Mouse (Mus musculus): ENCODE data around the gene Prss23. TPM values are rescaled to one million over a fixed set of nuclear protein-coding genes. Genes with fewer than 3 reads are reported as not detected.

Prss23 gene
- total and polyA plus RNA-seq, 2 experiments = 5.5 to 6.0 TPM

GRCm38 (mm10) chr7:89559633-89560032, 32.6 kb upstream of the Prss23 start:
- H3K4me1 ChIP-seq (ENCODE audit: control insufficient read depth, insufficient read depth, low read length) = peaks cover 3% of the 10 kb centered on the region; the same call in 1 of the 2 replicates
- H3K4me3 ChIP-seq (ENCODE audit: insufficient read depth, low read depth, low read length) = no peak overlapping the region
- no peak overlapping the region for H3K27ac ChIP-seq (replicated peaks; ENCODE audit: insufficient read depth, low read depth, low read length)
- no peaks in the 10 kb centered on the region for H3K79me2 ChIP-seq (ENCODE audit: control insufficient read depth, insufficient read depth, low read length)
- WGBS = 69% methylated on average over 4 of the region's 4 CpGs
- peaks cover 11% of the 10 kb centered on the region; the same call in 1 of the 2 replicates for H3K27me3 ChIP-seq (ENCODE audit: control insufficient read depth, insufficient read depth, low read length)
- no peak overlapping the region for H3K9ac ChIP-seq (ENCODE audit: low read depth, low read length)
- no peaks in the 10 kb centered on the region for H3K36me3 ChIP-seq (ENCODE audit: control insufficient read depth, insufficient read depth, low read length)
- TF ChIP-seq POLR2A (IDR thresholded peaks at IDR 0.05; ENCODE audit: extremely low read depth, insufficient read depth, low read length) (no peak), CTCF (IDR thresholded peaks at IDR 0.05; ENCODE audit: low read depth, low read length) (no peak)
- no peak for DNase-seq (ENCODE audit: extremely low read depth, low read depth, low spot score)

- Histone ChIP-seq H3K27me3 (ENCODE audit: control insufficient read depth, insufficient read depth, low read length) (peaks cover 9% of the 10 kb centered on the region; the same call in 1 of the 2 replicates), H3K79me2 (ENCODE audit: control insufficient read depth, insufficient read depth, low read length) (no peaks in the 10 kb centered on the region), H3K27ac (replicated peaks; ENCODE audit: insufficient read depth, low read depth, low read length) (no peak overlapping the region), H3K36me3 (ENCODE audit: control insufficient read depth, insufficient read depth, low read length) (no peaks in the 10 kb centered on the region), H3K9ac (ENCODE audit: low read depth, low read length) (no peak overlapping the region), H3K4me1 (ENCODE audit: control insufficient read depth, insufficient read depth, low read length) (peaks cover 6% of the 10 kb centered on the region; the same call in 1 of the 2 replicates), H3K4me3 (ENCODE audit: insufficient read depth, low read depth, low read length) (no peak overlapping the region)
- DNase-seq (ENCODE audit: extremely low read depth, low read depth, low spot score) = no peak
- no peak for TF ChIP-seq POLR2A (IDR thresholded peaks at IDR 0.05; ENCODE audit: extremely low read depth, insufficient read depth, low read length)
- no peak for TF ChIP-seq CTCF (IDR thresholded peaks at IDR 0.05; ENCODE audit: low read depth, low read length)
- 82% methylated on average over 4 of the region's 4 CpGs for WGBS
Measured at GRCm38 (mm10) chr7:89559105-89559504, 32.1 kb upstream of the Prss23 start.

- DNase-seq (ENCODE audit: extremely low read depth, low read depth, low spot score) = peak; percentile 24
Measured at GRCm38 (mm10) chr7:89558446-89559039, 31.6 kb upstream of the Prss23 start.

GRCm38 (mm10) chr7:89557056-89557455, 30.1 kb upstream of the Prss23 start:
- WGBS = 79% methylated on average over 5 of the region's 5 CpGs
- H3K9ac ChIP-seq (ENCODE audit: low read depth, low read length) = no peak overlapping the region
- H3K4me1 ChIP-seq (ENCODE audit: control insufficient read depth, insufficient read depth, low read length) = peaks cover 10% of the 10 kb centered on the region; the same call in 1 of the 2 replicates
- H3K79me2 ChIP-seq (ENCODE audit: control insufficient read depth, insufficient read depth, low read length) = no peaks in the 10 kb centered on the region
- no peaks in the 10 kb centered on the region for H3K36me3 ChIP-seq (ENCODE audit: control insufficient read depth, insufficient read depth, low read length)
- TF ChIP-seq CTCF (IDR thresholded peaks at IDR 0.05; ENCODE audit: low read depth, low read length) = no peak
- no peak for TF ChIP-seq POLR2A (IDR thresholded peaks at IDR 0.05; ENCODE audit: extremely low read depth, insufficient read depth, low read length)
- H3K4me3 ChIP-seq (ENCODE audit: insufficient read depth, low read depth, low read length) = no peak overlapping the region
- no peak overlapping the region for H3K27ac ChIP-seq (replicated peaks; ENCODE audit: insufficient read depth, low read depth, low read length)
- DNase-seq (ENCODE audit: extremely low read depth, low read depth, low spot score) = no peak
- H3K27me3 ChIP-seq (ENCODE audit: control insufficient read depth, insufficient read depth, low read length) = peaks cover 4% of the 10 kb centered on the region; the same call in 1 of the 2 replicates

More at GRCm38 (mm10) chr7:89558446-89559039, 31.6 kb upstream of the Prss23 start:
- Histone ChIP-seq H3K4me1 (ENCODE audit: control insufficient read depth, insufficient read depth, low read length) (peaks cover 9% of the 10 kb centered on the region; the same call in 1 of the 2 replicates), H3K79me2 (ENCODE audit: control insufficient read depth, insufficient read depth, low read length) (no peaks in the 10 kb centered on the region), H3K36me3 (ENCODE audit: control insufficient read depth, insufficient read depth, low read length) (no peaks in the 10 kb centered on the region), H3K9ac (ENCODE audit: low read depth, low read length) (no peak overlapping the region), H3K4me3 (ENCODE audit: insufficient read depth, low read depth, low read length) (no peak overlapping the region), H3K27me3 (ENCODE audit: control insufficient read depth, insufficient read depth, low read length) (peaks cover 8% of the 10 kb centered on the region; the same call in 1 of the 2 replicates), H3K27ac (replicated peaks; ENCODE audit: insufficient read depth, low read depth, low read length) (0 out of 2 replicates have a peak overlapping the region, but pooled peaks have one; percentile 10)
- 89% methylated on average over 11 of the region's 11 CpGs for WGBS
- TF ChIP-seq POLR2A (IDR thresholded peaks at IDR 0.05; ENCODE audit: extremely low read depth, insufficient read depth, low read length) = no peak
- no peak for TF ChIP-seq CTCF (IDR thresholded peaks at IDR 0.05; ENCODE audit: low read depth, low read length)

GRCm38 (mm10) chr7:89556652-89557051, 29.7 kb upstream of the Prss23 start:
- Histone ChIP-seq H3K79me2 (ENCODE audit: control insufficient read depth, insufficient read depth, low read length) (no peaks in the 10 kb centered on the region), H3K27me3 (ENCODE audit: control insufficient read depth, insufficient read depth, low read length) (peaks cover 8% of the 10 kb centered on the region; the same call in 1 of the 2 replicates), H3K27ac (replicated peaks; ENCODE audit: insufficient read depth, low read depth, low read length) (no peak overlapping the region), H3K4me1 (ENCODE audit: control insufficient read depth, insufficient read depth, low read length) (peaks cover 10% of the 10 kb centered on the region; the same call in 1 of the 2 replicates), H3K36me3 (ENCODE audit: control insufficient read depth, insufficient read depth, low read length) (no peaks in the 10 kb centered on the region), H3K9ac (ENCODE audit: low read depth, low read length) (no peak overlapping the region), H3K4me3 (ENCODE audit: insufficient read depth, low read depth, low read length) (no peak overlapping the region)
- 59% methylated on average over 4 of the region's 4 CpGs for WGBS
- TF ChIP-seq CTCF (IDR thresholded peaks at IDR 0.05; ENCODE audit: low read depth, low read length) (no peak), POLR2A (IDR thresholded peaks at IDR 0.05; ENCODE audit: extremely low read depth, insufficient read depth, low read length) (no peak)
- no peak for DNase-seq (ENCODE audit: extremely low read depth, low read depth, low spot score)

GRCm38 (mm10) chr7:89555170-89555569, 28.2 kb upstream of the Prss23 start:
- no peak overlapping the region for H3K4me3 ChIP-seq (ENCODE audit: insufficient read depth, low read depth, low read length)
- 83% methylated on average over 4 of the region's 4 CpGs for WGBS
- TF ChIP-seq POLR2A (IDR thresholded peaks at IDR 0.05; ENCODE audit: extremely low read depth, insufficient read depth, low read length) (no peak), CTCF (IDR thresholded peaks at IDR 0.05; ENCODE audit: low read depth, low read length) (no peak)

More at GRCm38 (mm10) chr7:89555170-89555569, 28.2 kb upstream of the Prss23 start:
- Histone ChIP-seq H3K9ac (ENCODE audit: low read depth, low read length) (no peak overlapping the region), H3K79me2 (ENCODE audit: control insufficient read depth, insufficient read depth, low read length) (no peaks in the 10 kb centered on the region), H3K36me3 (ENCODE audit: control insufficient read depth, insufficient read depth, low read length) (no peaks in the 10 kb centered on the region), H3K27me3 (ENCODE audit: control insufficient read depth, insufficient read depth, low read length) (peaks cover 9% of the 10 kb centered on the region; the same call in 1 of the 2 replicates), H3K27ac (replicated peaks; ENCODE audit: insufficient read depth, low read depth, low read length) (no peak overlapping the region), H3K4me1 (ENCODE audit: control insufficient read depth, insufficient read depth, low read length) (peaks cover 10% of the 10 kb centered on the region; the same call in 1 of the 2 replicates)
- no peak for DNase-seq (ENCODE audit: extremely low read depth, low read depth, low spot score)
